Mouse (Mus musculus): ENCODE measurements around the gene Dbil5. TPM values are rescaled to one million over a fixed set of nuclear protein-coding genes. Genes with fewer than 3 reads are reported as not detected.
A peak's percentile ranks its signal among the peaks of the same experiment; 100 is the strongest.

The Dbil5 gene
- polyA plus RNA-seq (2012; ENCODE audit: insufficient read depth, insufficient read length, low replicate concordance, missing spikeins) = not detected in 2 replicates

GRCm38 (mm10) chr11:76217390-76217800 lies at the start of gene Dbil5, which contains the start of gene Gemin4:
TSS of gene Dbil5 (plus strand) at chr11:76217608.
TSS of gene Gemin4 (minus strand) at chr11:76217664.
- TF ChIP-seq CTCF (IDR thresholded peaks at IDR 0.05; ENCODE audit: insufficient read depth, low read depth, low read length) (peak; percentile 95), POLR2A (IDR thresholded peaks at IDR 0.05; ENCODE audit: insufficient read depth, low read depth, low read length) (peak; percentile 86)
- H3K4me1 ChIP-seq (ENCODE audit: control insufficient read depth, insufficient read depth, low read length) = 0 out of 2 replicates have a peak, but pooled peaks cover 2% of the 10 kb centered on the region
- peak within 1 kb of the TSS; percentile 76 for H3K4me3 ChIP-seq (ENCODE audit: insufficient read depth, low read depth, low read length)
- peak within 1 kb of the TSS; percentile 38 for H3K27ac ChIP-seq (ENCODE audit: insufficient read depth, low read depth, low read length)
- under 1% methylated on average over 35 of the region's 35 CpGs for WGBS

- WGBS = 60% methylated on average over 3 of the region's 3 CpGs
- H3K27ac ChIP-seq (ENCODE audit: insufficient read depth, low read depth, low read length) = no peak overlapping the region
Measured at GRCm38 (mm10) chr11:76168976-76169375, 48.4 kb upstream of the Dbil5 start.

DNA sequence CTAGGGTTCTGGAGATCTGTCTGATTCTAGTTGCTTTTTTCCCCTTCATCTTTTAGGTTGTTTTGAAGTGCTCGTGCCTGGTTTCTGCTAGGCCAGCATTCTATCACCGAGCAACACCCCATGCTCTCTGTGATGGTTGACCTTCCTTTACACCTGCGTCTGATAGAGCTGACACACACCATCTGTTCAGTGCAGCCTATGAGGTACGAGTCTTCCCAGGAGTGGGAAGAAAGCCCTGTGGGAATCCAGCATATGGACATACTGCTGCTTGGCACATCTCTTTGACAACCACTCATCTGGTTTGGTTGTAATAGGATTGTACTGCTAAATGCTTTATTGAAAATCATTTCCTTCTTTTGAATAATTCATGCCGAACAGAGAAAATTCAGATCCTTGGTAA lies 47.2 kb upstream of the Dbil5 start:
- H3K4me3 ChIP-seq (ENCODE audit: insufficient read depth, low read depth, low read length) = no peak overlapping the region
- H3K27ac ChIP-seq (ENCODE audit: insufficient read depth, low read depth, low read length) = no peak overlapping the region
- peaks cover 2% of the 10 kb centered on the region; the same call in 1 of the 2 replicates for H3K4me1 ChIP-seq (ENCODE audit: control insufficient read depth, insufficient read depth, low read length)
- no peak for TF ChIP-seq CTCF (IDR thresholded peaks at IDR 0.05; ENCODE audit: insufficient read depth, low read depth, low read length)
- TF ChIP-seq POLR2A (IDR thresholded peaks at IDR 0.05; ENCODE audit: insufficient read depth, low read depth, low read length) = no peak
- WGBS = 78% methylated on average over 5 of the region's 5 CpGs

More at GRCm38 (mm10) chr11:76168976-76169375, 48.4 kb upstream of the Dbil5 start:
- H3K4me1 ChIP-seq (ENCODE audit: control insufficient read depth, insufficient read depth, low read length) = peaks cover 2% of the 10 kb centered on the region; the same call in 1 of the 2 replicates
- no peak for TF ChIP-seq POLR2A (IDR thresholded peaks at IDR 0.05; ENCODE audit: insufficient read depth, low read depth, low read length)
- TF ChIP-seq CTCF (IDR thresholded peaks at IDR 0.05; ENCODE audit: insufficient read depth, low read depth, low read length) = no peak
- H3K4me3 ChIP-seq (ENCODE audit: insufficient read depth, low read depth, low read length) = no peak overlapping the region

DNA sequence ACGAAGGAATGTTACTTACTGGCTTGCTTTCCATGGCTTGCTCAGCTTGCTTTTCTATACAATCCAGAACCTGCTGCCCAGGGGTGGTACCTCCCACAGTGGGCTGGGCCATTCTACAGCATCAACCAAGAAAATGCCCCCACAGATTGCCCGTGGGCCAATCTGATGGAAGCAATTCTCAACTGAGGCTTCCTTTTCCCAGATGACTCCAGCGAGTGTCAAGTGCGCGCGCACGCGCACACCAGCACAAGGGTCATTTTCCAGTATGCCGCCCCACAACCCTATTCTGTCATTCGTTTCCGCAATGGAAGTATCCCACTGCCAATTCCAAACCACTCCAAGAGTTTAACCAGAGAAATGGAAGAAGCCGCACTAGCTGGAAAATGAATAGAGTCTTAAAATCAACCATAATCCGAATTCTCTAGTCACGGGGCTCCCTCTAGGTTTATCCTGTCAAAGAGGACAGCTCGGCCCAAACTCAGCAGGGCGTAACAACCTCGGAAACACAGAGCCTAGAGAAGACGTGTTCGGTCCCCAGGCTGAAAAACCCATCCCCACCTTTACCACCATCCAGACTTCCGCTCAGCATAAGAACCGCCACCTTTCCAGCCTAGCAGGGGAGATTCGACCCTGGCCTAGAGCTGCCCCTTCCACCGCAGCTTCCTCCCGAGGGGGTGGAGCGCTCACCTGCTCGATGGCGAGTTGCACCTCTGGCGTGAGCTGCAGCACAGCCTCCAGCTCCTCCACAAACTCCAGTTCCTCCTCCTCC lies 38.5 kb upstream of the Dbil5 start:
- TF ChIP-seq CTCF (IDR thresholded peaks at IDR 0.05; ENCODE audit: insufficient read depth, low read depth, low read length) = no peak
- TF ChIP-seq POLR2A (IDR thresholded peaks at IDR 0.05; ENCODE audit: insufficient read depth, low read depth, low read length) = no peak
- no peak overlapping the region for H3K27ac ChIP-seq (ENCODE audit: insufficient read depth, low read depth, low read length)
- peak overlapping the region; percentile 86 for H3K4me3 ChIP-seq (ENCODE audit: insufficient read depth, low read depth, low read length)
- H3K4me1 ChIP-seq (ENCODE audit: control insufficient read depth, insufficient read depth, low read length) = peaks cover 4% of the 10 kb centered on the region; the same call in 1 of the 2 replicates
- 2% methylated on average over 28 of the region's 28 CpGs for WGBS

- Histone ChIP-seq H3K4me1 (ENCODE audit: control insufficient read depth, insufficient read depth, low read length) (peaks cover 4% of the 10 kb centered on the region; the same call in 1 of the 2 replicates), H3K4me3 (ENCODE audit: insufficient read depth, low read depth, low read length) (peak within 1 kb of the TSS; percentile 86), H3K27ac (ENCODE audit: insufficient read depth, low read depth, low read length) (no peak within 1 kb of the TSS)
- under 1% methylated on average over 37 of the region's 37 CpGs for WGBS
- TF ChIP-seq POLR2A (IDR thresholded peaks at IDR 0.05; ENCODE audit: insufficient read depth, low read depth, low read length) (no peak), CTCF (IDR thresholded peaks at IDR 0.05; ENCODE audit: insufficient read depth, low read depth, low read length) (no peak)
Measured at GRCm38 (mm10) chr11:76179495-76180145, 37.8 kb upstream of the Dbil5 start, which contains the start of the genes Vps53 and Fam57a. TSS of gene Vps53 (minus strand) at chr11:76179647. TSS of gene Fam57a (plus strand) at chr11:76179671.

DNA sequence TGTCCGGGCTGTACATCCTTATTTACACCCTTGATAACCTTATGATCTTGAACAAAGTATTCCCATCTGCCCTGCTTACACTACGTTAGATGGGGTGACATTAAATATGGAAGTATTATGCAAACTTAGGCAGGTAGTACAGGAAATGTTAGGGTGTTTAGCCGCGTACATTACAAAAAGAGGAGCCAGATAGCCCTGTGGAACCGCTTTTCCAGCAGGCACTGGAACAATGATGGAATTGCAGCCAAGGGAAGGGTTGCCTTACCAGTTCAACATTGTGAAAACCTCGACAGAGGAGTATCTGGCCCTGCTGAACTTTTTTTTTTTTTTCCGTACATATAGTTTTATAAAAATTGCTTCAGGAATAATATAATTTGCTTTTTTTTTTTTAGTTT lies 37.3 kb upstream of the Dbil5 start:
- H3K4me1 ChIP-seq (ENCODE audit: control insufficient read depth, insufficient read depth, low read length) = peaks cover 4% of the 10 kb centered on the region; the same call in 1 of the 2 replicates
- peak overlapping the region; percentile 86 for H3K4me3 ChIP-seq (ENCODE audit: insufficient read depth, low read depth, low read length)
- TF ChIP-seq POLR2A (IDR thresholded peaks at IDR 0.05; ENCODE audit: insufficient read depth, low read depth, low read length) = no peak
- TF ChIP-seq CTCF (IDR thresholded peaks at IDR 0.05; ENCODE audit: insufficient read depth, low read depth, low read length) = no peak
- H3K27ac ChIP-seq (ENCODE audit: insufficient read depth, low read depth, low read length) = no peak overlapping the region
- 14% methylated on average over 7 of the region's 7 CpGs for WGBS

DNA sequence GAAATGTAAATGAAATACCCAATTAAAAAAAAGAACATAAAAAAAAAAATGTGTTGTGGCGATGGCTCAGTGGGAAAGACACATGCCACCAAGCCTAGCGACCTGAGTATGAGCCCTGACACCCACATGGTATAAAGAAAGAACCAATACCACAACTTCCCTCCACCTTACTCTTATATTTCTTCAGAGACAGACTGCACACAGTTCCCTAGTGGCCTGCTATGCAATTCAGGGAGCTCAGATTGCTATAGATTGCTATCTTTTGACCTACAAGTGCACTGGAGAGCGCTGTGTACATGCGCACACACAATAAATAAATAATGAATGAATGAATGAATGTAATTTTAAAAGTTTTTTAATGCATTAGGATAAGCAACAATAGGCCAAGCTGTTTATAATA lies 33.7 kb upstream of the Dbil5 start:
- TF ChIP-seq CTCF (IDR thresholded peaks at IDR 0.05; ENCODE audit: insufficient read depth, low read depth, low read length) = no peak
- no peak for TF ChIP-seq POLR2A (IDR thresholded peaks at IDR 0.05; ENCODE audit: insufficient read depth, low read depth, low read length)
- Histone ChIP-seq H3K4me1 (ENCODE audit: control insufficient read depth, insufficient read depth, low read length) (peaks cover 1% of the 10 kb centered on the region; the same call in 1 of the 2 replicates), H3K27ac (ENCODE audit: insufficient read depth, low read depth, low read length) (no peak overlapping the region), H3K4me3 (ENCODE audit: insufficient read depth, low read depth, low read length) (no peak overlapping the region)
- 83% methylated on average over 4 of the region's 4 CpGs for WGBS

DNA sequence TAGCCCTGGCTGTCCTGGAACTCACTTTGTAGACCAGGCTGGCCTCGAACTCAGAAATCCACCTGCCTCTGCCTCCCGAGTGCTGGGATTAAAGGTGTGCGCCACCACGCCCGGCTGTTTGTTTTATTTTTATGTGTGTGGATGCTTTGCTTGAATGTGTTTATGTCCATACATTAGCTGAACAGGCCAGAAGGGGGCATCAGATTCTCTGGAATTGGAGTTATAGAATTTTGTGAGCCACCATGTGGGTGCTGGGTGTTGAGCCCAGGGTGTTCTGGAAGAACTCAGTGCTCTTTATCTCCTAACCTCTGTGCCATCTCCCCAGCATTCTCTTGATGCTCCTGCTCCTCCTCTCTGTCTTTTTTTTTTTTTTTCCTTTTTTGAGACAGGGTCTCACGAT lies 30.5 kb upstream of the Dbil5 start:
- 84% methylated on average over 6 of the region's 6 CpGs for WGBS
- Histone ChIP-seq H3K4me3 (ENCODE audit: insufficient read depth, low read depth, low read length) (no peak overlapping the region), H3K27ac (ENCODE audit: insufficient read depth, low read depth, low read length) (no peak overlapping the region), H3K4me1 (ENCODE audit: control insufficient read depth, insufficient read depth, low read length) (no peaks in the 10 kb centered on the region)
- no peak for TF ChIP-seq CTCF (IDR thresholded peaks at IDR 0.05; ENCODE audit: insufficient read depth, low read depth, low read length)
- TF ChIP-seq POLR2A (IDR thresholded peaks at IDR 0.05; ENCODE audit: insufficient read depth, low read depth, low read length) = no peak
